Mouse (Mus musculus): Measurements from ENCODE around the gene Slc25a27.
A peak's percentile ranks its signal among the peaks of the same experiment; 100 is the strongest.

Slc25a27 gene

DNA sequence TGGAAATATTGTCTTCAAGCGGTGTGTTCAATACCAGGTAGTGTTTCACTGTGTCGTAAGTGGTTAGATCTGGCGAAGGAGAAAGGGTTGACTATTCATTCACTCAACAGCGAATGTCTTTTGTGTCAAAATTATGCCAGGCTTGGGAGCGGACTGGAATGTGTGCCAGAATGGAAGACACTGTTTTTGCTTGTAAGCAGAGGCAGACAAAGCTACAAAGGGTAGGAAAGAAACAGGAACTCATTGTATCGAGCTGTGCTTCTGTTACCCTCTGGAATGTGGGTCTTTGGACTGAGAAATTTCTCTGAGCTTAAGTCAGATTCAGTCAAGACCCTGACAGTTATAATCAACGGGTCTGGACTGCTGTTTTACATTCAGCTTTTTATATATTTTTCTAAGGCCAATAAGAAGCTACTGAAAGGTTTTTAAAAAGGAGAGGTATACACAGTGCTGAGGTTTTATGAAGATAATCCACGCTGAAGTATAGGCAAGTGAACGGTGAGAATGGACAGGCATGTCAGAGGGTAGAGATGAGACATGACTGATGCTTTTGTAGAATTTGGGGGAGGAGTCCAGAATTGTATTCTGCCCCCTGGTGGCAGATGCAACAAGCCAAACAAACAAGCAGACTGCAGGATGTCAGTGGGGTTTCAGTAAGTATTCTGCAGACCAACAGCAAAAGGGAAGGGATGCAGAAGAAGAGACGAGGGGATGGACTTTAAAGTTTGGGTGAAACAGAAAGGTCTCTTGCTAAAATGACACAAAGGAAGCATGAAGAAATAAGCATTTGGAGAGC is 17.2 kb downstream of the Slc25a27 start:
- no peak for DNase-seq (ENCODE audit: low spot score in 2 of 2)

DNA sequence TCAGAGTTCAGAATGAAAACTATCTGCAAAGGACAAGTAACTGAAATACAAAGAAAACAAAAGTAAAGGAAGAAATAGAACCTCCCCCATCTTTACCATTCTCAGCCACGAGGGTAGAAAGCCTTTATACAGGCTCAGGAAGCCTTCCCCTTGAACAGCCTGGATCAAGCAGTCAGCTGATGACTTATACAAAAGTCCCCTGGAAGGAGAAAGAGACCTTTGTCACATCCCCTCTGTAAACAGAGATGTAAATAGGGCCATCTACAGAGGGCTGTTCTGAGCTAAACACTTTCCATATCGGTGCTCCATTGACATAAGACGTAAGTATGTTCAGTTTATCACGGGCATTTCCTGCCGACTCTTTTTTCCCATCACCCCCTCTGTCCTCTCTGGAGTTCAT is 20.1 kb downstream of the Slc25a27 start:
- DNase-seq (ENCODE audit: low spot score in 2 of 2) = no peak

- no peak for DNase-seq (ENCODE audit: low spot score in 2 of 2)
Observed at GRCm38 (mm10) chr17:43645136-43645535, 21.9 kb downstream of the Slc25a27 start.

DNA sequence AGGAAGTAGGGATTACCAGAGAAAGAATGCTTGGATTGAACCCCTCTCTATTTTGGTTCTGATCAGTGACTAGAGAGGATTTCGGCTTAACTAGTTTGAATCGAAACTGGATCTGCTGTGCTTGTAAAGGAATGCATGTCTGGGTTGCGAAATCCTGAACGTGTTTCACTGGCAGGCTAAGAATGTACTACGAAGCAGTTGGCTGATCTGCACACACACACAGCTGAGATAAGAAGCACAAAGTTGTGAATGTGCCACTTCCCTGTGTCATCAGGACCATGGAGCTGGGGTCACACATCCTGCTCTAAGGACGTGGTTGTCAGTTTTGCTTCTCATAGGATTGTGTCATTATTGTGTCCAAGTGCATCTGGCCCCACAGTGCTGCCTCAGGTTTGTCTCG is 22.6 kb downstream of the Slc25a27 start:
- DNase-seq (ENCODE audit: low spot score in 2 of 2) = no peak

GRCm38 (mm10) chr17:43643191-43643590 is 23.8 kb downstream of the Slc25a27 start:
- no peak for DNase-seq (ENCODE audit: low spot score in 2 of 2)

- no peak for DNase-seq (ENCODE audit: low spot score in 2 of 2)
Observed at GRCm38 (mm10) chr17:43640825-43641224, 26.2 kb downstream of the Slc25a27 start.

DNA sequence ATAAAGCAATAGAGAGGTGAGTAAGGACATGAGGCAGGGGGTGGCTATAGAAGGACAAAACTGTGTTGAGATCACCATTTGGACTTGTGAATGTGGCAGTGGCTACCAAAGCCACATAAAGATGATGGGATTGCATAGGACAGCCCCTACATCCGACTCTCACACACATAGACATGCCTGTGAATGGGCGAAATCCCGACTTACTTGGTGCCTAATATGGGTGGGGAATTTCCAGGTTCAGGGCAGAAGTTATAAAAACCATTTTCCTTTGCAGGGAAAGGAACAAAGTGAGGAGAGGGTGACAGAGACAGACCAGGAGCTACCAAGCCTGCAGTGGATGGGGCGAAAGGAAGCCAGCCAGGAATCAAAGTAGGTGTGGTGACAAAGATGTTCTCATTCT is 29.9 kb downstream of the Slc25a27 start:
- no peak for DNase-seq (ENCODE audit: low spot score in 2 of 2)

DNA sequence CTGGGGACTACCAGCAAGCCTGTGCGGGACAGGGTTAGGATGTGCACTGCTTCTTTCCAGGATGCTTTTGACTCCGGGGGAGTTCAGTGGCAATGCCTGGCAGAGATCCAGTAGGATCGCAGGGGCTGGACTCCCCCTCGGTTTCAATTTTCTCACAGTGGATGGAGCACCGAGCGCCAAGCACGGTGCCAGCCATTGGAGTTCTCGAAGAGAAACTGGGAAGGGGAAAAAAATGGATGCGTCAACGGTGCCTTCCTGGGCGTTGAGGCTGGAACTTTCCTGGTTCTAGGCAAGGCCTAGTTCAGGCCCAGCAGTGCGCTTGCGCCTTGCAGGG is 36.6 kb downstream of the Slc25a27 start:
- DNase-seq (ENCODE audit: low spot score in 2 of 2) = no peak

DNA sequence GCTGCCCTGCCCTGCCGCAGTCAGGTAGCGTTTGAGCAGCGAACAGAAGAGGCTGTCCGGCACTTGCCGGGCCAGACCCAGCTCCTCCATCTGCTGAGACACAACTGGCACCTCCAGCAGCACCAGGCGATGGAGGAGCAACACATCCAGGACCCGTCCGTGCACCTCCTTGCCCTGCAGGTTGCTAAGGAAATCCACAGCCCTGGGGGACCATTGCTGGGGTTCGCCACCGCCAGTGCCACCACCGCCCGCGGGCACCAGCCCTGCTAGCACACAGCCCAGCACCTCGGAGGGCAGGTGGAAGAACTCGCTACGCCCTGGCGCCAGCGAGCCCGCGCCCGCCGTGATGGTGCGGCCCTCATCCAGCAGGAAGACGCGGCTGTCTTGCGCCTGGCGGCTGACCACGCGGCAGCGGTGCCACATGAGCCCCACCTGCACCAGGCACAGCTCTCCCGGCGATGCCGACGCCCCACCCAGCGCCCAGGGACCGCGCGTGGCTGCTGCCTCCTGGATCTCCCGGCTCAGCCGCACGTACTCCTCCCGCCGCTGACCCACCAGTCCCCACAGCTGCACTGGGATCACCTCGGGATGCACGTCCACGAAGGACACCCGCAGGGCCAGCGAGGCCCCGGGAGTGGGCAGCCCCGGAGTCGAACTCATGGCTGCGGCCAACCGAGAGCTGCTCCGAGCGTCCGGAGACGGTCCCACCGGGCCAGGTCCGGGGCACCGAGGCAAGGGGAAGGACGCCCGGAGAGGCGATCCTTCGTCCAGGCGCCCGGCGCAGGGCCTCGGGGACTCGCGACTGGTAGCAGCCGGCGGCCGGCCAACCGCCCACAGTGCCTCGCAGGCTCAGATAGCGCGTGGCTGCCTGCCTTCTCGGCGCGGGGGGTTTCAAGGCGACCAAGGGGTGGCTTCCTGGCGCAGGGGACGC is 37.3 kb downstream of the Slc25a27 start, which contains the start of gene Tdrd6:
TSS of gene Tdrd6 (minus strand) at position 804 of the 931 bp plus-strand sequence.
- DNase-seq (ENCODE audit: low spot score in 2 of 2) = no peak

GRCm38 (mm10) chr17:43629026-43629495 is 38.0 kb downstream of the Slc25a27 start:
- no peak for DNase-seq (ENCODE audit: low spot score in 2 of 2)

DNA sequence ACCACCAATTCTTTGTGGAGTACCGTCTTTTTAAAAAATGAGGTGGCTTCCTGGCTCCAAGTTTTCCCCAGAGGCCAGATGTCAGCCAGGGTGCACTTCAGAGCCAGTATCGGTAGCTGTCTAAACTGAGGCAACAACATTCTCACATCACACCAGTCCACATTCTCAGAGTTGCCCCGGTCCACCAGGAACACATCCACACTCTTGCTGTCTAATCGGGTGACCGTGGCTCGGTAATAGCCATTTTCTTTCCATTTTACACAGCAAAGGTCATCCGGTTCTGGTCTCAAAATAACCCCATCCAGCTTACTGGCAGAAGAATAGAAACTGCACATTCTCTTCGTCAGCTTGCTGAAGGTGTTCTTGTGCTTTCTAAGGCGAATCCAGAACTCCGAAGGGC is 38.8 kb downstream of the Slc25a27 start:
- no peak for DNase-seq (ENCODE audit: low spot score in 2 of 2)

DNA sequence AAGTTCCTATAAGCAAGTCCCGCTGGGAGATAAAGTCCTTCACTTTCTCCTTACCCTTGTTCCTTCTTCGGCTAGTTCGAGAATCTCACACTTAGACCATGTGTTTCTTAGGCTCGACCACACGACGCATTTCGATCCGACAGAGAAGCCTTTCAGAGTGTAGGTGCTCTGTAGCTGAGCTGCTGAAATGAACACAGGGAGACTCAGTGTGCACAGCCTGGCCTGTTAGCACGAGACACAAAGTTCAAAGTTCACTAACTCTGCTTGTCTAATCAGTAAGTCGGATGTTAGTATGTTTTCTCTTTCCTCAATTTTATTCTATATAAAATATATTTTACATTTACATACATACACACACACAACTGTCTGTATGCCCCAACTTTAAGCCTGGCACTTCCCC is 44.9 kb downstream of the Slc25a27 start:
- no peak for DNase-seq (ENCODE audit: low spot score in 2 of 2)

DNA sequence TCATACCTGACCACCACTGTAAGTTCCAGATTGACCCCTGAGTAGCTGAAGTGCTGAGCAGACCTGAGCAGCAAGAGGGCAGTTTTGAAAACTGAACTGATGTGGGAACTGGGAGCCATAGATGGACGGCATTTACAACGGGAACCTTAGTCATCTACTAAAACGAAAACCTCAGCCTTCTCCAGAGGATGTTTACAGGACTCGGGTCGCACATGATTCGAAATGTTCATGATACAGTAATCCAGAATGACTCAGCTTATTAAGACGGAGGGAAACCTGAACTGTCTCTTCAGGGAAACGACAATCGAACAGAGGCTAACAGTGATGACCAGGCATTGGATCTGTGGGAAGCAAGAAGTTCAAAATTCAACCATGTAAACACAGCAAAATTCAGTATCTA is 47.9 kb downstream of the Slc25a27 start:
- no peak for DNase-seq (ENCODE audit: low spot score in 2 of 2)

DNA sequence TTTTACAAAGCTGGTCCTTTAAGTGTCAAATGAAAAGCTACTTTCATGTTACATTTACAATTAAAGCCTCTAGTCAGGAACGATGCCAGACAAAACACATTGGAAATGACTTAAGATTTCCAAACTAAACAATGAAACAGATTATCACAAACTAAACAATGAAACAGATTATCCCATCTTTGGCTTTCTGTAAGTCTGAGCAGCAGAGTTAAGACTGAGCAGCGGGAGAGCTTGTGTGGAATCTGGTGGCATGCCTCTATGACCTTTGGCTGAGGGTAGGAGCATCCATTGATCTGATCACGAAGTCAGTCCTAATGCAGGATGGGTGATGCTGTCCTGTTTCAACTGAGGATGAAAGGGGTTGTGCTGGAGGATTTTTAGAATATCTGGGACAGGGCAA is 54.8 kb downstream of the Slc25a27 start:
- DNase-seq (ENCODE audit: low spot score in 2 of 2) = no peak

DNA sequence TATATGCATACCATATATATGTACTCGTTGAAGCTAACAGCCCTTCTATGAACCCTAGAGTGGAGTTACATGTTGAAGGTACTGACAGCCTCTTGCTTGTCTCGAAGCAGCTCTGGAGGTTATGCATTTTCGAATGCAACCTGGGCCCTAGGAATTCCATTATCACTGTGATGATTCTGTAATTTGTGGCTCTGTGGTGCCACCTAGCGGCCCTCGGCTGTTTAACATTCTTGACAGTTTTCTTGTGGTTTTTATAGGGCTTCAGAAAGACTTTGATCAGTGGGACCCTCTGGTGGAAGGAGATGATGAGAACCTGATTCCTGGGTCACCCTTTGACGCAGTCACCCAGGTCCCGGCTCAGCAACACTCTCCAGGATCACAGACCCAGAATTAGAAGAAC is 55.4 kb downstream of the Slc25a27 start:
- DNase-seq (ENCODE audit: low spot score in 2 of 2) = peak in 1 of 2 experiments; percentile 32

DNA sequence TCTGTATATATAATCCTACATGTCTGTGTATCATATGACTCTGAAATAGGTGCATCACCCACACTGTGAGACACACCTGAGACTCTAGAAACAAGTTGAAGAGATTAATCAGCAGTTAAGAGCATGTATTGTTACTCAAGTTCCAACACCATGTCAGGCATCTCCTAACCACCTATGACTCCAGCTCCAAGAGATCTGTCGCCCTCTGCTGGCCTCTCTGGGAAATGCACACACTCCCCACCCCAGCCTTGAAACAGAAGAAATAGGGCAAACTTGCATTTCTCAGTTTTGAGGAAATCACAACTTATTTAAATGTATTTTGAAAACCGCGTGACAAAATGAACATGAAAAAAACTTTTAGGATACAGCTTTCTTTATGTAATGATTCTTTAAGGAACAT is 60.3 kb downstream of the Slc25a27 start:
- peak; percentile 20 to 45 for DNase-seq (ENCODE audit: low spot score in 2 of 2)

- DNase-seq (ENCODE audit: low spot score in 2 of 2) = no peak
Observed at GRCm38 (mm10) chr17:43598706-43599105, 68.3 kb downstream of the Slc25a27 start.

GRCm38 (mm10) chr17:43597742-43598141 is 69.3 kb downstream of the Slc25a27 start:
- DNase-seq (ENCODE audit: low spot score in 2 of 2) = no peak

DNA sequence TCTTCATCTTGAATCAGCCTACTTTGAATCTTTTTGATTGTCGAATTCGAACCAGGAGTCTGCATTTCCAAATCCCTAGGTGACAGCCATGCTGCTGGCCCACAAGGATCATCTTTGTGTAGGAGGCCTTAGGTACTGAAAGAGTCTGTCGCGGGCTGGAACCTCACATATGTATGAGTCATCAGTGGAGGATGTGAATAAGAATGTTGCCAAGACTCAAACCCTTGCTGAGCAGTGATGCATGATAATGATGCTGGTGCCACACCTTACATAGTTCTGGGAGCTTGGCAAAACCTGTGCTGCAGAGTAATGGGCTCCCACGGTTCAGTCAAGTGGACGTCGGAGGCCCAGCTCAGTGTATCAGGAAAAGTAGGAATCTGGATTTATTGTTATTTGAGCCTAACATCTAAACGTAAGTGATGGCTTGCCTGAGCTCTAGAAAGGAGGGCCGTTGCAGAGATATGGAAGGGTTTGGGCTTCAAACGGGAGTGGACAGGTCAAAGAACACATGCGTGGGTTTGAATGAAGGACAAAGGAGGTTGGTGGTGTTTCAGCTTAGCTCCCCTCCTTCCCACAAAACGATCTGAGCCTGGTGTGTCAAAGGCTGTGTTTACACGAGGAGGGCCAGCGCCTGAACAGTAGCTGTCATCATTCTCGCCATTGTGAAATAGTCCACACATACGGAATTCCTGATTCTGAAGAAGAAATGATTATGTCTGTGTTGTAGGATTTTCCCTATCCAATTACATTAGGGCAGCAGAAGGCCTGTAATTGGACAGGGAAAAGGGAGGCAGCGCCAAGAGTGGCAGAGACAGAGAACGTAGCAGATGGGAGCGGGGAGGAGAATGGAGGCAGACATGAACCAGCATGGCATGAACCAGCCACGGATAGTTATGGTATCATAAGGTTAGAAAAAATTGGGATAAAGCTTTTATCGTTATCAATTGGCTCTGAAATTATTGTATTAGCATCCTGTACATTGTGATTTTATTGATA is 74.4 kb downstream of the Slc25a27 start:
- DNase-seq (ENCODE audit: low spot score in 2 of 2) = peak; percentile 22 to 63
